Mouse (Mus musculus) cerebellum, adult 2 months (tissue): ENCODE measurements at regions not wholly inside any gene's neighbourhood (a gene's known extent, or its start where the extent isn't known, plus 50 kb on each side); places are given as distances from the start of the nearest gene placed in this dataset.

ENCODE experiments used
- DNase-seq, 2 experiments: peaks; one replicate each; pipeline ENCODE4 v3.0.0; 2021
- H3K27ac ChIP-seq: fragments of 200-500 bp; 2 replicates; pipeline ENCODE4 v1.5.1; 2012; ENCODE audit warnings: low read length, control low read depth, inconsistent platforms; ENCODE audit not compliant: insufficient read depth
- H3K27me3 ChIP-seq: fragments of 200-500 bp; 2 replicates; pipeline ENCODE4 v1.6.1; 2012; ENCODE audit warnings: inconsistent platforms, mild to moderate bottlenecking, low read length, moderate library complexity; ENCODE audit not compliant: control insufficient read depth, insufficient read depth
- H3K4me1 ChIP-seq: fragments of 200-500 bp; 2 replicates; pipeline ENCODE4 v1.6.1; 2011; ENCODE audit warnings: low read length; ENCODE audit not compliant: control insufficient read depth, insufficient read depth
- H3K4me3 ChIP-seq: fragments of 200-500 bp; replicated peaks from 2 replicates; pipeline ENCODE3; 2011; ENCODE audit warnings: mild to moderate bottlenecking, low read depth, low read length, control low read depth; ENCODE audit not compliant: insufficient read depth
- CTCF ChIP-seq: fragments of 200-500 bp; IDR thresholded peaks from 2 replicates; pipeline ENCODE4 v1.5.1; 2011; ENCODE audit warnings: low read depth, mild to moderate bottlenecking, control low read depth, low read length, moderate library complexity, borderline replicate concordance; ENCODE audit not compliant: insufficient read depth
- POLR2A ChIP-seq: fragments of 200-500 bp; IDR thresholded peaks from 2 replicates; pipeline ENCODE4 v1.6.1; 2011; ENCODE audit warnings: low read length, control low read depth, borderline replicate concordance; ENCODE audit not compliant: insufficient read depth
- WGBS: fragments of 180-500 bp; shearing (Covaris S2); methylation state at CpG from one replicate; pipeline ENCODE4 v1.1.7; 2018; 5-methylcytosine and 5-hydroxymethylcytosine counted together

DNA sequence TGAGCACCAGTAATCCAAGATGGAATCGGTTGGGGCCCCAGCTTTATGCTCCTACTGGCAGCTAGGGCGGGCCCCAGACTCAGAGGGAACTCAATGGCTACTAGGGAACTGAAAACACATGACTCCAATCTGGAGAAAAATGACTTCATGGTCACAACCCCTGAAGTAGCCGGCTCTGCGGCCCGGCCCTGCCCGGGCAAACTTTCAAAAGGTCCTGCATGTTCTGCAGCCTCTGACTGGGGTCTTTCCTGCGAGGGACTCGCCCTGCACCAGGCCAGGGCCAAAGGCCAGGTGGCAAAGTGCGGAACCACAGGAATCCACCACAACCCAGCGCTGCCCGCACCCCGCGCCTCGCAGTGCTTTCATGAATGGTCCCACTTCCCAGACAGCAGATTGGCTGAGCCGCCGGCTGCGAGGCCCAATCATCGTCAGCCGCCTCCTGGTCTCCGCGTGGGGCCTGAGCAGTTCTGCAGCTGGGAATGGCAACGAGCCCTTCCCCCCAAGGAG, 91.0 kb upstream of the Ccnd1 start:
- TF ChIP-seq POLR2A, result no peak
- no peak for TF ChIP-seq CTCF
- no peak overlapping the region for H3K27ac ChIP-seq

GRCm38 (mm10) chr7:145029622-145030021, 89.9 kb upstream of the Ccnd1 start:
- WGBS, result 94% methylated on average over 4 of the region's 4 CpGs

More for the DNA sequence above, 91.0 kb upstream of the Ccnd1 start:
- 3% methylated on average over 22 of the region's 22 CpGs for WGBS
- peak; percentile 49 to 56 for DNase-seq
- Histone ChIP-seq H3K4me3 (peak overlapping the region; percentile 37), H3K4me1 (no peaks in the 10 kb centered on the region; the same call in 1 of the 2 replicates), H3K27me3 (no peaks in the 10 kb centered on the region)

DNA sequence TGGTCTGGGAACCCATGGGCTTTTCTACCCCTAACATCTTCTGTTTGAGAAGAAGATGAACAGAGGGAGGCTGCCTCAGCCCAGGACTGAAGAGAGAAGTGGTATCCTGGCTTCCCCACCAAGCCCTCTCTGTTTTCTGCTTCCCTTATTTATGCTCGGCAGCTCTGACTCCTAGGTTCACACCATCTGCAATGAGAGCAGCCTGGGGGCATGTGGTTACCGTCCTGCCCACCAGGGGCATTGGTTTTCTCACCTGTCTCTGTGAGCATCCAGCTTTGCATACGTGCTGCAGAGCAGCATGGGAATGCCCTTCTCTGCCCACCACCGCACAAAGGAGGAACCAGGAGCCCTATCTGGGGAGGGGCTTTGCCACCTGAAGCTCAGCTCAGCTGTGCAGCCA, 89.4 kb upstream of the Ccnd1 start:
- Histone ChIP-seq H3K4me1 (no peaks in the 10 kb centered on the region; the same call in 1 of the 2 replicates), H3K27me3 (no peaks in the 10 kb centered on the region), H3K27ac (no peak overlapping the region), H3K4me3 (no peak overlapping the region)
- 72% methylated on average over 4 of the region's 4 CpGs for whole genome bisulfite sequencing
- DNase-seq, result no peak
- TF ChIP-seq CTCF (no peak; the same call in 1 of the 2 replicates), POLR2A (no peak)

More at GRCm38 (mm10) chr7:145029622-145030021, 89.9 kb upstream of the Ccnd1 start:
- no peak for TF ChIP-seq POLR2A
- TF ChIP-seq CTCF, result no peak
- Histone ChIP-seq H3K4me3 (no peak overlapping the region), H3K27me3 (no peaks in the 10 kb centered on the region), H3K4me1 (no peaks in the 10 kb centered on the region; the same call in 1 of the 2 replicates), H3K27ac (no peak overlapping the region)
- DNase-seq, result no peak

DNA sequence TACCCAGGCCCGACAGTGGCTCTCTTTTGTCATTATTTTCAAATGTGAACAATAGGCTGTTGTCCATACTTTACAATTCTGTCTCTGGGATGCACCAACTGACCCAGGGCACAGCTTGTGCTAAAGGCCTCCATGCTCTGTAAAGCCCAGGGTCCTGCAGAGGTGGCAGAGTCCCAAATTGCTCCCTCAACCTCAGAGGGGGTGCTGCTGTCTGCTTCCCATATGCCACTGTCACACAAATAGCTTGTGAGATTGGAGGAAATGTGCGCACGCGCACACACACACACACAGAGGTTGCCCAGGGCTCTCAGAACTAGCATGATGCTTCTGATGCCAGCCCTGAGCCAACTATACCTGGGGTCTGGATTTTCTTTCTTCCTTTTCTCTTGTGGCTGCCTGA, 87.3 kb upstream of the Ccnd1 start:
- no peaks in the 10 kb centered on the region for H3K27me3 ChIP-seq
- no peak overlapping the region for H3K27ac ChIP-seq
- H3K4me3 ChIP-seq, result no peak overlapping the region
- no peaks in the 10 kb centered on the region; the same call in 1 of the 2 replicates for H3K4me1 ChIP-seq
- TF ChIP-seq POLR2A, result no peak
- no peak for TF ChIP-seq CTCF
- WGBS, result 68% methylated on average over 4 of the region's 4 CpGs
- no peak for DNase-seq

- H3K27me3 ChIP-seq, result no peaks in the 10 kb centered on the region
- no peak overlapping the region for H3K27ac ChIP-seq
- no peak for DNase-seq
- H3K4me3 ChIP-seq, result no peak overlapping the region
- H3K4me1 ChIP-seq, result no peaks in the 10 kb centered on the region; the same call in 1 of the 2 replicates
- 88% methylated on average over 5 of the region's 5 CpGs for WGBS
- TF ChIP-seq POLR2A, result no peak
- TF ChIP-seq CTCF, result no peak
These were observed 86.2 kb upstream of the Ccnd1 start for GRCm38 (mm10) chr7:145026014-145026285.

DNA sequence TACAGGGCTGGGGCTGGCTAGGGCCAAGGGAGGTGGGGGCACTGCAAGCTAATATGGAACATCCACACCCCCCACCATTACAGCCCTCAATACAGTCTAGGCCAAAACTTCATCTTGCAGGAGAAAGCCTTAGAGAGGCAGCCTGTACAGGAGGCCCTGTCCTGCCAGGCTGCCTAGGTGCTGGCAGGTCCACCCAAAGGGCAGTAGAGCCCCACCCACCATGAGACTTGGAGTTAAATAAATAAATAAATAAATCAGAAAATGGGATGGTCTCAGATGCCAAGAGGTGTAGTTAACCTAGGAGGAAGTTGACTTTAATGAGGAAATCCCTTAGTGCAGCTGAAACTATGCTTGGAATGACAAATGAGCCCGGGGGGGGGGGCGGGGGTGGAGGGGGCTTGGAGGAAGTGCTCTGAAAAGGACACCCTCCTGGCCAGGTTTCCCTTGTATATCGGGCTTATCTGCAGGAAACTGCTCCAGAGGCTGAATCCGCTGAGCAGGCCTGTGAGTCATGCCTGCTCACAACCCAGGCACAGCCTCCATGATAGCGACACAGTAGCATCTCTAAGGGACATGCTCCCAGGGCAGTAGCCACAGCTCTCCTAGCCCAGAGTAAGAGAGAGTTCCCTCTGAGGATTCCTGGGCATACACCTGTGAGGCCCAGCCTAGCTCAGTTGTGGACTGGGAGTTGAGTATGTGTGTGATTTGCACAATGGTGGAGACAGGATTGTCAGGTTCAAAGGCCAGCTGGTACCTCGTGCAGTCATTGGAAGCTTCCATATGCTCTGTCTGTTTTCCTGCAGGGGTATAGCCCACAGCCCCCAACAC, 85.7 kb upstream of the Ccnd1 start:
- 71% methylated on average over 6 of the region's 6 CpGs for WGBS
- Histone ChIP-seq H3K27me3 (no peaks in the 10 kb centered on the region), H3K4me3 (no peak overlapping the region), H3K4me1 (no peaks in the 10 kb centered on the region; the same call in 1 of the 2 replicates), H3K27ac (no peak overlapping the region)
- TF ChIP-seq POLR2A (no peak), CTCF (no peak)
- no peak for DNase-seq

- Histone ChIP-seq H3K27me3 (no peaks in the 10 kb centered on the region), H3K4me3 (no peak overlapping the region), H3K4me1 (no peaks in the 10 kb centered on the region; the same call in 1 of the 2 replicates), H3K27ac (no peak overlapping the region)
- no peak for TF ChIP-seq POLR2A
- no peak for TF ChIP-seq CTCF
- no peak for DNase-seq
- WGBS, result 87% methylated on average over 2 of the region's 2 CpGs
These were observed 84.9 kb upstream of the Ccnd1 start for GRCm38 (mm10) chr7:145024651-145025050.

DNA sequence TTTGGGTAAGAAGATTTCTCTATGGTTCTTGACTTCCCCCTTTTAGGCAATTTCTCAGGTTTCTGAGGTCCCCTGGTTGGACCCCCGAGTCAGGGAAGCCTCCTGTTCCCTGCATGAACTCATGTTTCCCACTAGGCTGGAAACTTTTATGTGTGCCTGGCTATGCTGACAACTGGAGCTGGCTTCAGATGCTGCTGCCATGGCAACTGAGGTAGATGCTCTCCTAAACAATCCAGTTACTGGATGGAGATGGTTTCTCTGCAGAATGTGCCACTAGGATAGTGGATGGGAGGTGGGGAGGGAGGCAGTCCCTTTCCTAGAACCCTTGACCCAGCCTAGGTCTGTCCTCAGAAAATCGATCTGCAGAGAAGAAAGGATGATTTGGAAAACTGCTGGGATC, 79.4 kb upstream of the Ccnd1 start:
- Histone ChIP-seq H3K4me1 (no peaks in the 10 kb centered on the region; the same call in 1 of the 2 replicates), H3K27me3 (no peaks in the 10 kb centered on the region; the same call in 1 of the 2 replicates), H3K4me3 (no peak overlapping the region), H3K27ac (no peak overlapping the region)
- TF ChIP-seq POLR2A, result no peak
- TF ChIP-seq CTCF, result no peak
- DNase-seq, result no peak
- 53% methylated on average over 2 of the region's 2 CpGs for WGBS
